Mouse (Mus musculus): ENCODE measurements at regions not wholly inside any gene's neighbourhood (a gene's known extent, or its start where the extent isn't known, plus 50 kb on each side); places are given as distances from the start of the nearest gene placed in this dataset.

DNA sequence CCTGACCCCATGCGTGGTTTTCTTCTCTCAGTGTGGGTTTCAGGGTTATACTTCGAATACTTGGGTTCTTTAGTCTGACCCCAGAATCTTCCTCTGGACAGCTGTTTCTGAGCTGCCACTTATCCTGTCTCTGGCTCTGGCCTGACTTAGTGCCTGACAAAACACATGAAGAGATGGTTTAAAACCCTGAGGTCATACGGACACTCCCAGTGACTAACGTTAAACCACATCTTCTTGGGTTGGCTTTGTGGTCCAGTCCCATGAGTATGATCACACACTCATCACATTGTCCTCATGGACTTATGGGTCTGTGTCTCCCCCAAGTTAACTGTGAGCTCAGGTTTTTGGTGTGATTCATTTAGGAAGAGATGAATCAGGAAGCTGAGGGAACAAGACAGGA is 269.7 kb downstream of the Gm49356 start:
- TF ChIP-seq CTCF (IDR thresholded peaks at IDR 0.05) (no peak), EP300 (IDR thresholded peaks at IDR 0.05) (no peak)

Measured in lung, postnatal 0 days (tissue).